Mouse (Mus musculus): ENCODE data around the gene Rpa2.
A peak's percentile ranks its signal among the peaks of the same experiment; 100 is the strongest.
"Not testable (repeated sequence)": the region's sequence is repeated elsewhere in the genome, so short reads cannot be mapped to it uniquely, and the experiment has no call there.

Gene Rpa2

DNA sequence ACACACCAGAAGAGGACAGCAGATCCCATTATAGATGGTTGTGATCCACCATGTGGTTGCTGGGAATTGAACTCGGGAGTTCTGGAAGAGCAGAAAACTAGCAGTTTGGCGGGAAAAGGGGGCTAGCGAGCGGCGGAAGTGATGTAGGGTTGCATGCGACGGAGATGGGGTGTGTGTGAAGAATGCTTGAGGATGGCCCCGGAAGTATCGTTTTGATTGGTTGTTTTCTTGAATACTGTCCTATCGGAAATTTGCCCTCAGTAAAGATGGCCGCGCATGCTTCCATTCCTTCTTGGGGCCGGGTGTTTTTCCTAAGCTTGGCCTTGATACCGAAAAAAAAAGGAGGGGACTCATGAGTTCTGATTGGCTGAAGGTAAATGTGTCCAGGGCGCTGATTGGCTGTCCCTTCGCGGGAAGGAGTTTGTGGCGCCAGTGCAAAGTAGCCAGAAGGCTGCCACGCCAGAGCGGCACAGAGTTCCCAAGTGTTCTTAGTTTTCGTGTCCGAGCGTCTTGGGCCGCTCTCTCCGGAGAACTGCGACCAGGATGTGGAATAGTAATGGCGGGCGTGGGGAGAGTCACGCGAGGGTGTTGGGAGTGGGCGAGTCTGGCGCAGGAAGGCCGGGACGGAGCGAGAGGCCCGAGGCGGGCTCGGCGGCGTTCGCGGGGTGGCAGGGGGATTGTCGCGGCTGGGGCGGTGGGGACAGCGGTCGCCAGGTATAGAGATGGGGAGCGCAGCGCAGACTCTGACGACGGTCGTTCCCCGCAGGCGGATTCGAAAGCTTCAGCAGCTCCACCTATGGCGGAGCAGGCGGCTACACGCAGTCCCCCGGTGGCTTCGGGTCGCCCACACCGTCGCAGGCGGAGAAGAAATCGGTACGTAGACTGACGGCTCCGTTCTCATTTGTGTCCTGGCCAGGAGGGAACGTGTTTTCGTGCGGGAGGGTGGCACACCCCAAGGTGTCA lies at the start of gene Rpa2:
Gene Rpa2, plus strand, starts transcription at position 419 of the 963 bp plus-strand sequence.
- peak; percentile 100 for DNase-seq (ENCODE audit: low read depth, low spot score)

DNA sequence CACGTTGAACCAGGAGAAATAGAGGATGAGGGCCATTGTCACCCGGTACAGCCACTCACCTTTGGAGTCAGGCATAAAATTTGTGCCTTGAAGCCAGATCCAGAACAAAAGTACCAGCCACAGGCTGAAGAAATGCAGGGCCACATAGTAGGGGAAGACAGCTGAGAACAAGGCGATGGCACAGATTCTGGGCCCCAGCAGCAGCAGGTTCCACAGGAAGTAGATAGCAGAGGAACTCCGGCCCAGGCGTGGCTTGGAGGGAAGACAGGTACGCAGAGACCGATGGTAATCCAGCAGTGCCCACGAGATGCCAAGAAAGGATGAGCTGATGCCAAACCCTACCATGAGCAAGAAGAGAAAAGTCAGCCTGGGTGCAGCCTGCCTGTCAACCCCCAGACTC lies 39.9 kb upstream of the Rpa2 start:
- DNase-seq (ENCODE audit: low read depth, low spot score) = no peak

DNA sequence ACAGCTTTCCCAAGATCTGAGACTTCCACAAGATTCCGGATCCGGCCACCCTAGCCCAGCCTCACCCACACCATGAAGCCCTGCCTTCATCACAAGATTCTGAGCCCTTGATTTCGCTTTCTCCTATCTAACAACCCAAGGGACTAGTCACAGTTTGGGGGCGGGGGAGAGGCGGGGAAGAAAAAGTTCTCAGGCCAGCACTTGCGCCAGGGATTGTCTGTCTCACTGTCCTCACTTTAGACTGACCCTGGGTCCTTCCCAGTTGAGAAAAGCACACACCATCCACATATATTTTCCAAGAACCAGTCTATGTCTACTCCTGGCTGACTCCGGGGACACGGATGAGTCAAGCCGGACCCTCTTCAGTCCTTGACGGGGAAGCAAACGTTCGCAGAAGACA lies 36.5 kb upstream of the Rpa2 start:
- peak; percentile 14 for DNase-seq (ENCODE audit: low read depth, low spot score)

DNA sequence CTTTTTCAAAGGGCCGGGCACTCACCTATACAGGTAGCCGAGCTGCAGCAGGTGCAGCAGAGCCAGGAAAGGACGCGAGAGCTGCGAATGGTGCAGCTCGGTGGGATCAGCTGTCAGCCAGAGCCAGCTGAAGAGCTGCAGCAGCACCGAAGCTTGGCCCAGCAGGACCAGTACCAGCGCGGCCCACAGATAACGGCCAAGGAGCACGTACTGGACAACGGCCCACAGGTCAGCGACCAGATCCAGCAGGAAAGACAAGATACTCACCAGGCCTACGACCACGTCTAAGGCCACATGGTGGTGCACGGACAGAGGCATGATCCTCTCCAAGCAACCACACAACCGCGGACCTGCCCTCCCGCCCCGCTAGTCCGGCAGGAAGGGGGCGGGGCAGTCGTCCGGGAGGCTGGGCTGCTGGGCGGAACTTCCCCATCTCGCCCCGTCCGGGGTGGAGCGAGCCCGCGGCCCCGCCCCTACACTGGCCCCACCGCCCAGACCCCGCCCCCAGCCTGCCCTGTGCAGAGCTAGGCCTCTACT lies 35.9 kb upstream of the Rpa2 start, which contains the start of gene Xkr8:
Gene Xkr8, minus strand, starts transcription at position 399 of the 537 bp plus-strand sequence.
- peak; percentile 93 for DNase-seq (ENCODE audit: low read depth, low spot score)

DNA sequence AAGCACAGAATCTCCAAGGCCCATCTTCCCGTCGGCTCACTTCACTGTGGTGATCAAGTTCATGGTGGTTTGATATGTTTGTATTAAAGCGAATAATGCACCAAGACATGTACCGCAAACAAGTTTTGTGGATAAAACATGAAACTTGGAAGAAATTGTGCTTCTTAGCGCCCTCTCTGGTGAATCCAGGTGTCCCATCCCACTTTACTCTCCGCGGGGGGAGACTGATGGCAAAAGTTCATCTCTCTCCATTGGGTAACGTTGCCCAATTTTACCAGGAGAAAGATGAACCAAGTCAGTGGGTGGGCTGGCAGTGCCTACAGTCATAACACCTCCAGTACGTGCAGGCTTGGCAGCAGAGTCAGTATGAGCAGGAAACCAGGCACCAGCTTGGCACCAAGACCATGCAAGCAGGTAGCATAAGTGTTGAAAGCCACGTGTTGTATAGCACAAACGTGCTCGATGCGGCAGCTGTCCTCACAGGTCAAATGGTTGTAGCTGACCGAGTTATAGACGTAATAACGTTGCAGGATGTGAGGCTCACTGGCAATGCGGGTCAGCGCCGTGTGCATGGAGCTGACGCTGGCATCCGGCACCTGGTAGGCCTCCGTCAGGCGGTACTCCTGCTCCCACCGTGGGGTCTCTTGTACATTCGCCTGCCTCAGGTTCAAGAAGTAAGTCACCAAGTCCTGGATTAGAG lies 34.9 kb upstream of the Rpa2 start:
- peak; percentile 28 for DNase-seq (ENCODE audit: low read depth, low spot score)

DNA sequence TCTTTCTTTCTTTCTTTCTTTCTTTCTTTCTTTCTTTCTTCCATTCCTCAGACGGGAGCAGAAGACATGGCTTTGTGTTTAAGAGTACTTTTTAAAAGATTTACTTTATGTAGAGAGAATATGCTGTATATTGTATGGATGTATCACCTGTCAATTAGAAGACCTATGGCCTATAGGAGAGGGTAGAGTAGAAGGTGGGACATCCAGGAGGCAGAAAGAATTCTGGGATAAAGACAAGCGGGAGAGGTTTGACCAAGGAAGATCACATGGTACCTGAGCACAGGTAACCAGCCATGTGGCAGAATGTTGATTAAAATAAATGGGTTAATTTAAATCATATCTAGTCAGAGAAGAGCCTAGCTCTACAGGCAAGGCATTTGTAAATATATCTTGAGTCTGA lies 33.4 kb upstream of the Rpa2 start:
- DNase-seq (ENCODE audit: low read depth, low spot score) = no peak

DNA sequence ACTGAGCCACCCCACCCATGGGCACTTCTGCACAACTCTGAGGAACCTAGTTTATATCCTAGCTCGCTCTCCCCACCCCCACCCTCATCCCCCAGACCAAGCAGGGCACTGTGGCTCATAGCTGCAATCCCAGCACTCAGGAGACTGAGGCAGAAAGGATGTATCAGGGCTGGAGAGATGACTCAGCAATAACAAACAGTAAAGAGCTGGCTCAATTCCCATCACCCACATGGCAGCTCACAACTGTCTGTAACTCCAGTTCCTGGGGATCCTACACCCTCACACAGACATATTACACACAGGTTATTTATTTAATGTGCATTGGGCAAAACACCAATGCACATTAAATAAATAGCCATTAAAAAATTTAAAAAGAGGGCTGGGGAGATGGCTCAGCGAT lies 32.7 kb upstream of the Rpa2 start:
- no peak for DNase-seq (ENCODE audit: low read depth, low spot score)

DNA sequence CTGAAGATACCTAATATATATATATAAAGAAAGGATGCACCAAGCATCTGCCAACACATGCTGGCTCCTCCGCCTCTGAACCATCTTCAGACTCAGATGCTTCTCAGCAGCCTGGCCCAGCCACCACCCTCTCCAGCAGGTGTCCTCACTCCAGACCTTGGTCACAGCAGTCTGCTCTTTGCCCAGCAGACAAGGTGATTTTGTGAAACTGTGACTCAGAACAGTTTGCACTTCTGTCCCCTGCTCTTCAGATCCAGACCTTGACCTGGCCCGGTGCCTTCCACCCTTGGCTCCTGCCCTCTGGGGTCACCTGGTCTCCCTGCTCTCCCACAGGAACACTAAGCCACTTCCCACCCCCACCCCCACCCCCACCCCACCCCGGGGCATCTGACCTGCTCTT lies 32.2 kb upstream of the Rpa2 start:
- peak; percentile 50 for DNase-seq (ENCODE audit: low read depth, low spot score)

DNA sequence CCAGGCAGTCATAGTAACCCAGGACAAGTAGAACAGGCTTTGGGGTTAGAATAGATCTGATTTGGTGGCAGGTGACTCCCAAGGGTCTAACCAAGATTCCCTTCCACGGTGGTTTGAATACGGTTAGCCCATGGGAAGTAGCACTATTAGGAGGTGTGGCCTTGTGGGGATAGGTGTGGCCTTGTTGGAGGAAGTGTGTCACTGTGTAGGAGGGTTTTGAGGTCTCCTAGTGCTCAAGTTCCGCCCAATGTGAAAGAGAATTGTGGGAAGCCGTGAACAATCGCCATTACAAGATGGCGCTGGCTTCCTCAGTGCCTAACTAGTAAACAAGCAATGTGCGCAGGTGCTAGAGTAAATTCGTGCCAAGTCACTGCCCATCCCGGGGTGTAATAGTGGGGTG lies 31.0 kb upstream of the Rpa2 start:
- not testable (repeated sequence) for DNase-seq (ENCODE audit: low read depth, low spot score)

DNA sequence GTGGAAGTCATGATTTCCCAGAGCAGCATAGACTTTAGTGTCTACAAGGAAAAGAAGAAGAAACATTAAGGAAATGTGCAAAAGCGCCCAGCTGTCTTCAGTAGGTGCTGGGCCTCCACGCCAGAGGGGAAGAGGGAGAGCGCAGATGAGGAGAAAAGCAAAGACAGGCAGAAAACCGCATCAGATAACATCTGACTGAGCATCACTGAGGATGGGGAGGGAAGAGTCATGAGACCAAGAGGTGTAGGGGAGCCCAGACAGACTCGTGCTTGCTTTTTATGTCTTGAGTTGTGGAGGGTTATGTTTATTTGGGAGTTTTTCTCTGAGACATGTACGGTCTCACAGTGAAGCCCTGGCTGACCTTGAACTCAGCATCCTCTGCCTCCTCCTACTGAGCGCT lies 26.6 kb upstream of the Rpa2 start:
- DNase-seq (ENCODE audit: low read depth, low spot score) = no peak

DNA sequence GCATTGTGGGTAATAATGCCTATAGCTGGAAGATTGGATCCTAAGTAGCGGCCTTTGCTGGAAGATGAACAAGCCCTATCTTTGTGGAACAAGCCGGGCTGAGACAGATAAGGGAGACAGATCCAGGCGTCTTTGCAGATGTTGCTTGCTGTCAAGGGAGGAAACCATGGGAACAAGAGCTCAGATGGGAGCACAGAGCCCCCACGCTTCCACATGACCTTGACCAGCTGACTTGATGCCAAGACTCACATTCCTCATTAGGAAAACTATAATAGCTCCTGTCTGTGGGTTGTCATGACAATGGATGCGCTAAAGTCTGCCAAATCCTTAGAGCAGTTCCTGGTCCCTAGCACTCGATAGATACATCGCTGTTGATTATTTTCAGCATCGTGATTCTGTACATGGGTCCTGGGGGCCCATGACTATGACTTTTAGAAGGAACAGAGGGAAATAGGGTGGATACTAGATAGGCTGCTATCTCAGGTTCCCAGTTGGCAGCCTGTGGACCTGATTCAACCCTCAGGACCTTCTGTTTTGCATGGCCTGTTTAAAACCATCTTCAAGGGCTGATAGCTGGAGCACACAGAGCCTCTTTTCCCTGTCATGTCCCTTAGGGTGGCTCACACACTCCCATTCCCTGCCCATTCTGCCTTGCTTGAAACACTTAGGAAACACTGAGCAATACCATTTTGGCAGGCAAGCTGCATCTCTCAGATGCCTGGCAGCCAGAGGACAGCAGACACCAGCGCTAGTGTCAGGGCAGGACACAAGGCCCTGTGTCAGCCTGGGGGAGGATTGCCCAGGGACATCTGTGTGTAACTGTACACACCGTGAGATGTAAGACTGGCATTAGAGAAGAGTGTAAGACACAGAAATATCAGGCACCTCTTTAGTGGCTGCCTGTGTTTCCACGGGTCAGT lies 23.9 kb upstream of the Rpa2 start:
- DNase-seq (ENCODE audit: low read depth, low spot score) = no peak

DNA sequence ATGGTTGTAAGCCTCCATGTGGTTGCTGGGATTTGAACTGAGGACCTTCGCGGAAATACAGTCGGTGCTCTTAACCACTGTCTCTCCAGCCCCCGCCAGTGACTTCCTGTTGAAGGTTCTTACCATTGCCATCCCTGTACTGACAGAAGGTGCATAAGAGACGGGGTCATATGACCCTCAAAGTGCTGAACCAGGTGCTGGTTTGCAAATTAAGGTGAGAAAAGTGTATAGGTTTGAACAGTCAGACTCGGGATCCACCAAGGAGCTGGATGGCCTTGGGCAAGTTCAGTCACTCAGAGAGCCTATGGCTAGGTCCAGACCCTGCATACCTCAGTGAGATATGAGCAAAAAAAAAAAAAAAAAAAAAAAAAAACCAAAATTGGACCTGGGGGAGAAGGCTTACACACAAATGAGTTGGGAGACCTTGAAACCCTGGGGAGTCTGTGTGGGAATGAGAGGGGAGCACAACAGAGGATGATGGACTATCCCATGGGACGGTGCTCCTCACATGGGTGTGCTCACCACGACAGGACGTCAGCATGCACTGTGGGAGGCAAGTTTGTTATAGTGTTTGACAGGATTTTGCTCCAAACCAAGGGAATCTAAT lies 21.1 kb upstream of the Rpa2 start:
- DNase-seq (ENCODE audit: low read depth, low spot score) = no peak

DNA sequence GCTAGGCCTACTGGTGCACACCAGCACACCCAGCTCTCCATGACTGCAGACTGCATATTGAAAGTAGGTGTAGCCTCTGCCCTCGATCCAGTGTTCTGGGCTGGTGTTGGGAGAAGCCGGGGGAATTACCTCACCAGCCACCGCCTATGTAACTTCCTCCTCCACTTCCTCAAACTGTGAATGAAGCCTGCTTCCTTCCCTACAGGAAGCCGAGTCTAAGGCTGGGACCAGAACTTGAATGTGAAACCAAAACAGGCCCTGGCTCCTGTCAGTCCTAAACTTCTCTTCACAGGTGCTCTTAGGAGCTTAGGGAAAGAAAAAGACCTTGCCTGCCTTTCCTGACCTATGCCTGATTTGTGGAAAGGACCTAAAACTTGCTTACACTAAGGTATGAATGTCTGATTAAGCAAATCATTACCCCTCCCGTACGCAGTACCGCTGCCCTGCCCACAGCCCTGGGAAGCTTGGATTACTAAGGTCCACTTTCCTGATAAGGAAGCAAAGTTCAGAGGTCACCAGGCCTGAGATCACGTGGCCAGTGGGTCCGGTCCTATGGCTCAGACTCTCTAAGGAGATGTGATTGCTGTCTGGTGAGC lies 20.4 kb upstream of the Rpa2 start:
- DNase-seq (ENCODE audit: low read depth, low spot score) = peak; percentile 75

DNA sequence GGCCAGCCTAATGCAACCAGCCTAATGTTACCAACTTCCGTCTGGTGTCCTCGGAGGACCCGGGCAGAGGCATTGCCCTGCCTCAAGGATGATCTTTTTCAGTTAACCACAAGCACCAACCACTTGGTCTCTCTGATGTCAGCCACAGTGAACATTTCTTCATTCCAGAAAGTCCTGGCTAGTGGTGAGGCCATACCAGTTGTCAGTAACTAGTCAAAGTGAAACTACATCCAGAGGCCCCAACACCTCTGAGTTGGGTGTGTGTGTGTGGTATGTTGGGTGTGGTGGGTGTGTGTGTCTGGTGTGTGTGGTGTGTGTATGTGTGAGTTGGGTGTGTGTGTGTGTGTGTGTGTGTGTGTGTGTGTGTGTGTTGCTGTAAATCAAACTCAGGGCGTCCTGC lies 19.4 kb upstream of the Rpa2 start:
- peak; percentile 27 for DNase-seq (ENCODE audit: low read depth, low spot score)

DNA sequence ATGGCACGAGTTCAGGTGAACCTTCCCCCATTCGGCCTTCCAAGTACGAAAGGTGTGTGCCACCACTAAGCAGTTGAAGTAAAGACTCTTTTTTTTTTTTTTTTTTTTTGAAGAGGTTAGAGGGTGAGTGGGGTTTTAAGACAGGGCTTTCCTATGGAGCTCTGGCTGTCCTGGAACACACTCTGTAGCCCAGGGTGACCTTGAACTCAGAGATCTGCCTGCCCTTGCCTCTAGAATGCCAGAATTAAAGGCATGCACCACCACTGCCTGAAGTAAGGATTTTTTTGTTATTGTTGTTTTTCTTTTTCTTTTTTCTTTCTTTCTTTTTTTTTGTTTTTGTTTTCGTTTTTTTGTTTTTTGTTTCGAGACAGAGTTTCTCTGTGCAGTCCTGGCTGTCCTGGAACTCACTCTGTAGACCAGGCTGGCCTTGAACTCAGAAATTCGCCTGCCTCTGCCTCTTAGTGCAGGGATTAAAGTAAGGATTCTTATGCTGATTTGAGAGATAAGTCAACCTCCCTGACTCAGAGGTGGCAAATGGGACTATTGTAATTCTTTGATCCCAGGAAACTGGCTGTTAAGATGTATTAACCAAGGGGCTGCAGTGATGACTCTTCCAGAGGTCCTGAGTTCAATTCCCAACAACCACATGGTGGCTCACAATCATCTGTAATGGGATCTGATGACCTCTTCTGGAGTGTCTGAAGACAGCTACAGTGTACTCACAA lies 18.7 kb upstream of the Rpa2 start:
- no peak for DNase-seq (ENCODE audit: low read depth, low spot score)

DNA sequence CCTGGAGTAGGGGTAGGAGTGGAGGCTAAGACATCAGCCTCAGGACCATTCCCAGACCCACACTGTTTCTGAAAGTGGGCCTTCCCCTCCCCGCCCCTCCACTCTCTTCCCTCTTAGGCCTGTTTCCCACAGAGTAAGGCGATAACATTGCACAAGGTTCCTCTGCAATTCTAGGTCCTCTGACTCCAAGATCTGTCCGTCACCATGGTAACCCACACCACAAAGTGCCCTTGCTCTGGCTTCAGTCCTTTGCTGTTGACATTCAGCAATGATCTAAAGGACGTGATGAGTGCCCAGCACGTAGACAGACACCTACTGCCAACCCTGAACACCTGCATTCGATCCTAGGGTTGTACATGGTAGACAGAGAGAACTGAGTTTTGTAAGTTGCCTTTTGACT lies 15.1 kb upstream of the Rpa2 start:
- no peak for DNase-seq (ENCODE audit: low read depth, low spot score)

DNA sequence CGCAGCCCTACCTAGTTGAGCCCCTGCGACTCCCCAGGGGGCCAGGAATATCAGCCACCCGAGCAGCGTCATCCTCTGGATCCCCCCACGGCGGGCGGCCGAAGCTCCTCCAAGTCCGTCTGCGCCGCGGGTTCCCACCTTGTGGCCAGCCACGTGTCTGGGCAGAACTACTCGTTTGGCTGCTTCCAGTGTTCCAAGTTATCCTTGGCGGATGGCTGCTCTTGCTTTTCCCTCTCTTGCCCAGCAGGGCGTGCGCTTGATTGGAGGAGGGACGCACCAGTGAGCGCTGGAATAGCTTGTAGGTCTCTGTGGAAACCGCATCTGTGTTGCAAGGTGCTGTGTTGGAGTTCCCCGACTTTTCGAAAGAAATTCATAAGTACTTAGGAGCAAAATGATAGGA lies 11.2 kb upstream of the Rpa2 start, which contains the start of gene Smpdl3b:
Gene Smpdl3b, minus strand, starts transcription at position 279 of the 400 bp plus-strand sequence.
- DNase-seq (ENCODE audit: low read depth, low spot score) = peak; percentile 65

DNA sequence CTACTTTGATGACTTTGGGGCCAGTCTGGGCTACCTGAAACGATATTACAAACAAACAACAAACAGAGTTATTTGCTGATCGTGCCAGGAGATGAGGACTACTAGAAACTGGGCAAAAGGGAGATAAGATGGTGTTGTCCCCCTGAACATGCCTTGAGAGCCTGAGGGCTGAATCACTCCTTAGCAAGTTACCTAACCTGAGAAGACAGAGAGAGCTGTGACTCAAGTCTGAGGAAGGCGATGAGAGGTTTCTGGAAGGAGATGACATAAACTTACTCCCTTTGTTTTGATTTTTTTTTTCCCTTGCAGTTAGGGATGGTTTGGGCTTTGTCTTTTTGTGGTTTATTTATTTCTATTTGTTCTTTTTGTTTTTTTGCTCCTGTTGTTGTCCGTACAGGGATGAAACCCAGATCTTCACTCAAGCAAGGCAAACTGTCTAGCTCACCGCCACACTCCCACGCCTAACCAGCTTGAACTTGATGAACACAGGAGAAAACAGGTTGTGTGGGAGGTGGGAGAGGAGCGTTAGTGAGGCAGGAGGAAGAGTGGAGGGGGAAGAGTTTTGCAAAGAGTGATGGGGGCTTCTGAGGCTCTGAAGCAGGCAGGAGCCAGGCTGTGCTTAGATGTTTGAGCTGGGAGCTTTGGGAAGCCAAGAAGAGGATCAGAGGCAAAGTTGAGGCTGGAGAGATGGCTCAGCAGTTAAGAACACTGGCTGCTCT lies 10.3 kb upstream of the Rpa2 start:
- no peak for DNase-seq (ENCODE audit: low read depth, low spot score)

DNA sequence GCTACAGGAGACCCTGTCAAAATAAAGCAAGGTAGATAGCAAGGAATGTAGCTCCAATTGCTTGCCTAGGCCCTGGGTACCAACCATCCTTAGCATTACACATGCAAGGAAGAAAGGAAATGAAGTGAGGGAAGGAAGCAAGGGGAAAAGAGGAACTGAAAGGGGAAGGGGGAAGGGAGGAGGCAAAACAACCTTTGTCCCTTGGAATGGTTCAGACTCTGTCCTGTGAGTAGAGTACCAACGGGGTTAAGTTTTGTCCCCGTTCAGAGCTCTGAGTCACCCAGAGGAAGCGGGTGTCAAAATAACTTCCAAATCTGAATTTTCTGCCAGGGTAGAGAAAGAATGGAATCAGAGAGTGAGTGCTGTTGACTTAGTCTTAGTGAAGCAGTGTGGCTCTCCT lies 7.8 kb upstream of the Rpa2 start:
- DNase-seq (ENCODE audit: low read depth, low spot score) = peak; percentile 36
